Mouse (Mus musculus): ENCODE results near the gene Tlk1.

Gene Tlk1

GRCm38 (mm10) chr2:70688454-70689078 lies 137.0 kb downstream of the Tlk1 start:
- no peak for DNase-seq (ENCODE audit: low spot score in 2 of 2)

DNA sequence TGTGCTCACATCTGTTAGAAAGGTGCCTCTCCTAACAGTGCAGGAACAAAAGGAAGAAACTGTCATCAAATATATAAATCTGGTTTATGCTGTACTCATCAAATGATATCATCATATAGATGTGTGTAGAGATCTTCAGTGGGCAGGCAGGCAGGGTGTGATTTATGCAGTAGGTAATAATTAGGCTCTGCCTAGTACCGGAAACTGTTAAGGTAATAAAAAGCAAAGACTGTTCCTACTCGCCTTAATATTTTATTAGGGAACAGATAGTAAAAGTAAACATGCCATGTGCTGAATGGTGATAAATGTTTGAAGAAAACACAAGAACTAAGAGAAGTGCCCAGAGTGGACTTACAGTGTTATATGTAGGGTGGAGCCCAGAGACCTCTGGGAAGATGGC lies 143.2 kb downstream of the Tlk1 start:
- no peak for DNase-seq (ENCODE audit: low spot score in 2 of 2)

GRCm38 (mm10) chr2:70673445-70674126 lies 151.9 kb downstream of the Tlk1 start:
- no peak for DNase-seq (ENCODE audit: low spot score in 2 of 2)

DNA sequence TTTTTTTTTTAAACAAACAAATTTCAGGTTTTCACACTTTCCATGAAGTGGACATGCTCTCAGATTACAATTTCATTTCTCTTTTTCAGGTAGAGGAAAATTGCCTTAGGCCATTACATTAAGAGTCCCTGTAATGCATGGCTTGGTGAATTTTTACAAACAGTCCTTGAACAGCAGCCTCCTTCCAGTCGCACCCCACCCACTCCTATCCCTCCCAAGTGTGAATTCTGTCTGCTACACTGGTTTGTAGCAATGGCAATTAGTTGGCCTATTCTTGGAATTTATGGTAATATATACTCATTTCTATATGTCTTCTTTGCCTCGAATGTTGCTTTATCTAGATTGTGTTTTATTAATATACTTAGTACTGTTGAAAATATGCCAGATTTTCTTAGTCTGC lies 153.1 kb downstream of the Tlk1 start:
- no peak for DNase-seq (ENCODE audit: low spot score in 2 of 2)

DNA sequence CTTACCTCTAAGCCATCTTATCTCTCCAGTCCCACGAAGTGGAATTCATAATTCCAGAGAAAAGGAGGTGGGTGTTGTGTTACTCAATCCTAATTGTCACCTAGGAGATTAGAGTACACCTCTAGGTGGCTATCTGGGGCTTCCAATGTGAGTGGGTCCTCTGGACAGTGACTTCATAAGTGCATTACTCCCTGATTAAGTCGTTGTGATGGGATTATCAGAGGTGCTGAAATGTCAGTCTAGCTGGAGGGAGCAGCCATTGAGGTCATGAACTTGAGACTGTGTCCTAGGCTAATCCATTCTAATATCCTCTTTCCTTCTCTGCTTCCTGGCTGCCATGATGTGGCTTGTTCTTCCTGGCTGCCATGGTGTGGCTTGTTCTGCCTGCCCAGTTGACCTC lies 155.6 kb downstream of the Tlk1 start:
- DNase-seq (ENCODE audit: low spot score in 2 of 2): no peak

GRCm38 (mm10) chr2:70669241-70669640 lies 156.3 kb downstream of the Tlk1 start:
- no peak for DNase-seq (ENCODE audit: low spot score in 2 of 2)

GRCm38 (mm10) chr2:70667016-70667415 lies 158.5 kb downstream of the Tlk1 start:
- no peak for DNase-seq (ENCODE audit: low spot score in 2 of 2)

DNA sequence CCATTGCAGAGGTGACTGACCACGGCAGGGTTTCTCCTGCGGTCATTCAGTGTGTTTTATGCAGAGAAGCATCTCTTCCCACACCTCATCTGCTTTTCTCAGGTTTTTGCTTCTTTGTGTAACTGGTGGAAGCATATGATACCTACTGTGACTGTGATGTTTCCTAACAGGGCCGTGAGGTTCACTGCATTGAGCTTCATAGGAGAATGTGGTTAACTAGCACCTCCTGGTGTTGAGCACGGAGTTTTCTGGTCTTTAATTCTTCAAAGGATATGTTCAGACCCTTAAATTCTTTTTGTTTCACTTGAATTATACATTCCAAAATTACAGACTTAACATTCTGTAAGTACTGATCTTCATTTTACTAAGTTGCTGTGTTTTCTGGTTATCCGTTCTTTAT lies 161.8 kb downstream of the Tlk1 start:
- no peak for DNase-seq (ENCODE audit: low spot score in 2 of 2)
